Mouse (Mus musculus): ENCODE data around the gene Plekha5. TPM values are rescaled to one million over a fixed set of nuclear protein-coding genes. Genes with fewer than 3 reads are reported as not detected.

Gene Plekha5
- total RNA-seq, 2 experiments from 2014 or later = 0.60 TPM; not detected in 1

DNA sequence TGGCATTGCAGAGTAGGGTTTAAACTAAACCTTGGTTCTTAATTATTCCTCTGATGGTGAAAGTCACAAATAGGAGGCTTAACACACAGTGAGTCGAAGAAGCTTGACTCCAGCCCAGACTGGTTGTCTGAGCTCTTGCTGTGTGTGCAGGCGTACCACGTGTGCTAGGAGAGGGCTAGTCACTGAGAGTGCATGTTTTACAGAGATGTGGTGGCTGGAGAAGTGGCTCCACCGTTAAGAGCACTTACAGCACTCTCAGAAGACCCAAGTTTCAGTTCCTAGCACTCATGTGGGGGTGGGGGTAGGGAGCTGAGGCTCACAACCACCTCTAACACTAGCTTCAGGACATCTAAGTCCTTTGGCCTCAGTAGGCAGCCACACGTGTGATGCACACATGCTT is 29.6 kb downstream of the Plekha5 start:
- no peak for ATAC-seq (replicated peaks; ENCODE audit: low FRiP score, poor library complexity, severe bottlenecking)

DNA sequence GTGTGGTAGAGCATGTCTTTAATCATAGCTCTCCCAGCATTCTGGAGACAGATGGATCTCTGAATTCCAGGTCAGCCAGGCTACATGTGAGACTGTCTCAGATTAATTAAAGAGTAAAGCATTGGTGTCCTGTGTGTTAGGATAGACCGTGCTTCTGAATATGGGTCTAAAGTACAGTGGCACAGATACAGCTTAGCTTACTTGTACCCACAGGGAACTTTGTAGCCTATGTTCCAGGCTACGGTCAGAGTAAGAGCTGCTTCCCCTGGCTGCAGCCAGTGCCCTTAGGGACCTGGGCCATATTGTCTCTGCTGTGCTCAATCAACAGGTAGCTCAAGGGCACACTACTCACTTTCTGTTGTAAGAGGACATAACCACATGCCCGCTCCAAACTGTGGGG is 30.5 kb downstream of the Plekha5 start:
- no peak for ATAC-seq (replicated peaks; ENCODE audit: low FRiP score, poor library complexity, severe bottlenecking)

DNA sequence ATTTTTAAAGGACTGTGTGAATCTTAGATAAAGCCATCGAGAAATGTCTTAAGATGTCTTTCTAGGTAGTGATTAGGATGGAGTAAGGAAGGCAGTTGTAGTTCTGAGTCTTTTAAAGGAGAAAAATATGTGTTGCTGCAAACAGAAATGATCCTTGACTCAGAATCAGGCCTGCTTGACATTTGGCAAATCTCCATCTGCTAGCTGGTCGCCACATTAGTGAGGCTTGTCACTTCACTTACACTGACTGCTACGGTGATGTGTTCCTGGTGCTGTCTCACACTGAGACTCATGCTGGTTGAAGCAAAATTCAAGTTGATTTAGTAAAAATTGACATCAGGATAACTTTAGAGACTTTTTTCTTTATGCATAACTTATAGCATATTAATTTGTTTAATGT is 32.0 kb downstream of the Plekha5 start:
- no peak for ATAC-seq (replicated peaks; ENCODE audit: low FRiP score, poor library complexity, severe bottlenecking)

DNA sequence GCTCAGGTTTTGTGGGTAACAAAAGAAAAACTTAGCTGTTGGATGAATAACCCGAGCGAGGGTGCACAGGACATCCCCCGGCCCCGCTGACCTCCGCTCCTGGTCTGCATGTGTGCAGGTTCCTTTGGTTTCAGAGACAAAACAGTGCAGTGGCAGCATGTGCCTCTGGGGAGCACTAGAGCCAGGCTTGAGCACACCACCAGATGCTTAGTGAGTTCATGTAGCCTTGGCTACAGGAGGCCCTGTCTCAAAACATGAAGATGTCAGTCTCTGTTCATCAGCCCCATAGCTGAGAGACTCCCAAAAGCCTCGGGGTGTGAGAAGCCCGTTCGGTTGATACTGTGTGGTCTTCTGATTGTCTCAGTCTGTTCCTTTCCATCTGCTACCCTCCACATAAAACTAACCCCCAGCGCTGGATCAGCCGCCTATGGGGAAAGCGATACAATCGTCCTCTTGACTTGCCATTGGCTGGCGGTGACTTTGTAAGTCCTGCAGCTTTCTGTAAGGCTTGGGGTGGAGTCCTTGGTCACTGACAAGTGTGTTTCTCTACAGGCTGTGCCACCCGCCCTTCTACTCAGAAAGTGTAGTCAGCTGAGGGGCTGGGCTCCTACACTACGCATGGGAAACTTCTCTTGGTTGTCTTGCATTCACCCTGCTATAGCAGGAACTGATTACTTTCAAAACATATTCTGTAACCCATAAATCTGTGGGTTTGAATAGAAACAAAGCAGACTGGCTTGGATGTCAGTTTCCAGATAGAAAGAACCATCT is 32.7 kb downstream of the Plekha5 start:
- ATAC-seq (replicated peaks; ENCODE audit: low FRiP score, poor library complexity, severe bottlenecking) = no peak

DNA sequence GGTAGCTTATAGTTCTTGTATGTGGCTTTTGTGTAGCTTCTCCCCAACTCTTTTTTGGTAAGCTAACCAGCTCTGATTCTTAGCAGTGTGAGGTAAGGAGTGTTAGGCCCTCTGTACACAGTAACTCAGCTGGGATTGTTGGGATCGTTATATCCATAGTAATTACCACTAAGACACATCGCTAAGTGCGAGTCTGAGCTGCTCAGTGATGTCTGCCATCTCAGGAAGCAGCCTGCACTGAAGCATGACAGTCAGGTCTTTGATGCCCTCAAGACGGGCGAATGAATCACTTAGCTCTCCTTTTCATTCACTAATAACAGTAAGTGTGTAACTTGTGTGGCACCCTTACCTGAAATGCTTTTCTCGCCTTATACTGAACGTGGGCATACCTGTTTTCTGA is 36.5 kb downstream of the Plekha5 start:
- no peak for ATAC-seq (replicated peaks; ENCODE audit: low FRiP score, poor library complexity, severe bottlenecking)

DNA sequence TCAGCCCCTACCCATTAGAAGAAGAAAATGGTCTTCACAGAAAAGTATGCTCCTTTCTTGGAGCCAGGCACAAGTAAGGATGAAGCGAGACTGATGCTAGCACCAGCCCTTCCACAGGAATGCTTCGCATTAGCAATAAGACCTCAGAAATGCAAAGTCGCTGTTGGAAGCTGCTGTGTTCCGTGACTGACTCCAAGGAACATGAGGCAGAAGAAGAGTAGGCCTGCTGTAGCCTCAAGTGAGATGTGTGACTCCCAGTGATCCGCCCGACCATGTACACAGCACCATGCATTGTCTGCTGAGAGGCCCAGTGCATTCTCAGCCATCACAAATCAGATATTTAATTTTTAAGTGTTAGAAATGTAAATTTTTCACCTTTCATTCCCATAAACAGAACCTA is 41.0 kb downstream of the Plekha5 start:
- ATAC-seq (replicated peaks; ENCODE audit: low FRiP score, poor library complexity, severe bottlenecking) = no peak

DNA sequence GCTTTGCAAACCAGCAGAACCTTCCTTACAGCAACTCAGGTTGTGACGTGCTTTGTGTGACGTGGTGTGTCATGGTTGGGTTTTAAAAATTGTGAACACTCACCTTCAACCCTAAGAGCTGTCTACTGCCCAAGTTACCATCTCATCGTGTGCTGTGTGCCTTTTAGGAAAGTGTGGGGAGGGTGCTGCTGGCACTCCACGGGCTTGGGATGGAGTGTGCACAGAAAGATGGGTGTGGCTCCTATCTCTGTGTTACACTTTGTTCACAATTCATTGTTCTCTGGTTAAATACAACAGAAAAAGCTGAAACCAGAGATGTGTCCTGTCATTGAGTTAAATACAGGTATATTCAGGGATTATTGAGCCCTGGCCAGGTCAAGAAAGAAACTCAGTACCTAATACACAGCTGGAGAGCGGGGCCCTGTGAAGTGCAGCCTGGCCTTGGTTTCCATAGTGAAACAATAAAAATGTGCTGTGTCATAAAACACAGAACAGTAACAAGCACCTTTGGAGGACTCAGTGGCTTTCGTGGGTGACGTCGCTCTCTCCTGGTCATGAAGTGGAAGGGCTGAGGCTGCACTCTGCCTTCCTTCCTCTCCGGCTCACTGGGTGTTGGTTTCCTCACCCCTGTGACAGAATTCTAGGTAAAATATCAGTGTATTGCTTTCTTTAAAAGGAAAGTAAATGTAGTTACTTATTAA is 42.2 kb downstream of the Plekha5 start:
- ATAC-seq (replicated peaks; ENCODE audit: low FRiP score, poor library complexity, severe bottlenecking) = no peak

DNA sequence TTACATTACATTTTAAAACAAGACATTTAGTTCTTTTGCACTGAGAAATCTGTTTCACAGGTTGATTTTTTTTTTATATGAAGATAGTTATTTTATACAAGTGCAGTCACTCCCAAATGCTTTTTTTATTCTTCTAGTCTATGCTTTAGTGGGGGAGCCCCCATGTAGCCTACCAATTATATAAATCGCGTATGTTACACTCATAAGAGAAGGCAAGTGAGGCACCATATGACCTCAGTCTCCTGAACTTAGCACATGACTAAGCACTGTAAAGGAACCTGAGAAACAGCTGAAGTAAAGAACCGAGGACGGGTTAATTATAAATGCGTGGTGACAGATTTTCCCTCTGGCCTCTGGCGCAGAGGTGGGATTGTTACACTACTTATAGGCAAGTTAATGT is 43.0 kb downstream of the Plekha5 start:
- ATAC-seq (replicated peaks; ENCODE audit: low FRiP score, poor library complexity, severe bottlenecking) = no peak

DNA sequence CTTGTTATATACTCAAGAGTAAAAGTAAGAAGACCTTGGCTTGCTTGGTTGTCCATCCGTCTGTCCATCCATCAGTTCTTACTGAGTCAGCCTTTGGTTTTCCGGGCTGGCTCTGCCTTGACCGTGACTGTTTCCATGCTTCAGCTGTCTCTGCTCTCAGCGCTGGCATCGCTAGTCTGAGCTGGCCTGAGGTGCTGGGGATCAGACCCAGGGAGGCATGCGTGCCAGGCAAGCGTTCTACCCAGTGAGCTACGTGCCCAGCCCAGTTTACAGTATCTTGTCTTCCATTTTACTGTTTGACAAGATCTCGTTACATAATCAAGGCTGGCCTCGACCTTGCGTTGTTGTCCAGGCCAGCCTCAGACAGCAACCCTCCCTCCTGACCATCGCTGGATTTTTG is 44.0 kb downstream of the Plekha5 start:
- ATAC-seq (replicated peaks; ENCODE audit: low FRiP score, poor library complexity, severe bottlenecking) = no peak

DNA sequence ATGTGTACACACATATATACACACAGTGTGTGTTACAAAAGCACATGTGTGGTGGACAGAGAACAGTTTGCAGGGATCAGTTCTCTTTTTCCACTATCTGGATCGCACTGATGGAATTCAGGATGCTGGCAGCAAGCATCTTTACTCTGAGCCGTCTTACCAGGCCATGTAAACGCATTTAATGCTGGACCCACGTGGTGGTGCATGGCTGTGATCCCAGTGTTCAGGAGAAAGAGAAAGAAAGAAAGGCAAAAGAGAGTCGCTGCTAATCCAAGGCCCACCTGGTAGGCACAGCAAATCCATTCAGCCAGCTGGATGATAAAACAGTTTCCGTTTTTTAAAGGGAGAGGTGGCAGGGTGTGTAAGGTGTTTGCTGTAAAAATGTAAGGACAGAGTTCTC is 45.9 kb downstream of the Plekha5 start:
- ATAC-seq (replicated peaks; ENCODE audit: low FRiP score, poor library complexity, severe bottlenecking) = no peak

DNA sequence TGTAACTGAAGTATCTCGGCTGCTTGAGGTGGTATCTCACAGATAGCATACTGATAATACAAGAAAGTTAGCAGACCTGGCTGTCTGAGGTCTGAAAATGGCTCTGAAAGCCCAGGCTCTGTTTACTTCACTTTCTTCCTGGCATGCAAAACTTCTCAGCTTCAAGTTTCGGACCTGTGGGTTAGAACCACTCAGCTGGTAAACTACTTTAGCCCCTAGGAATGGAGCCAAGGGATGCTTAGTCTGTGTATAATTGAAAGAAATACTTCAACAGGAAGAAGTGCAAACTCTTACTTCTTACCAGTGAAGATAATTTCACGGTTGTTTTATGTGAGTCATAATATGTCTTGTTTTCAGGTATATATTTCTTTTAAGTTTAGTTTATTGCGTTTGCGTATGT is 47.9 kb downstream of the Plekha5 start:
- no peak for ATAC-seq (replicated peaks; ENCODE audit: low FRiP score, poor library complexity, severe bottlenecking)

DNA sequence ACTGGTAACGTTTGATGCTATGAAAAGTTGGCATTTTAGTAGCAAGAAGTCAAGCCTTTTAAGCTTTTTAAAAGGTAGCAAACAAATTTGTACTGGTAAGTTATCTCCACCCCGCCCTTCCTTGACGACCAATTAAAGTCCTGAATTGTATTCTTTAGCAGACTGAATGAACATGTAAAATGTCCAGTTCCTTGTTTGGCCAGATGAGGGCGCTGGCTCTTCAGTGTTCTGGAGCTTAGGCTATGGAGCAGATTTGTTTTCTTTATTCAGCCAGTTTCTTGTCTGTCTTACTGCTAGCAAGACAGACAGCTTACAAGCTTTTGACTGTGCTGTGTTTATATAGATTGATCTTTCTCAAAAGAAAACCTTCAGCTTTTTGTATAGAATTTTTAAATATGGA is 48.5 kb downstream of the Plekha5 start:
- ATAC-seq (replicated peaks; ENCODE audit: low FRiP score, poor library complexity, severe bottlenecking) = no peak

DNA sequence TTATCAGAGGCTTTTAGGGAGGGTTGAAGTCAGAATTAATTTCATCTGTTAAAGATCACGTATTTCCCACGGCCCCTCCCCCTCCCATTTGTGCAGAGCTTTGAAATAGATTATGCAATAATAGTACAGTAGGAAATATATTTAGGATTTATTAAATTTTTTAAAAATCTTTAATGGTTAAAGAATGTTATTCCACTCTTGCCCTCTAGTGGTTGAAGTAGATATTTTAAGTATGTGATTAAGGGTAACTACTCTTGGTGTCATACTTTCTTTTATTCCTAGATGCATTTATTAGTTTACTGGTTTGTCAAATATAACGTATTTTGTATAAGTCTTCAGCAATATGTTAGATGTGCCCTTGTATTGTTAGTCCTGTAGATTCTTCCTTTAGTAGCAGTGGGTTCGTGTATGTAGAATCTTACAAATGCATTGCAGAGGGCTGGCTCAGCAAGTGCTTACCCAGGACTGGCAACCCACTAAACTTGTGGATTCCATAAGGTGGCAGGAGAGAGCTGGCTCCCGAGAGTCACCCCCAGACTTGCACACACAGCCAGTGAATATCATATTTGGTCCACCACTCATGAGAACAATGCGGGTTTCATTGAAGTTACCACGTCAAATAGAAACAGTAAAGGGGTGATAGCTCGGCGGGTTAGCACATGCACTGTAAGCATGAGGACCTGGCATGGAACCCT is 51.7 kb downstream of the Plekha5 start:
- no peak for ATAC-seq (replicated peaks; ENCODE audit: low FRiP score, poor library complexity, severe bottlenecking)

DNA sequence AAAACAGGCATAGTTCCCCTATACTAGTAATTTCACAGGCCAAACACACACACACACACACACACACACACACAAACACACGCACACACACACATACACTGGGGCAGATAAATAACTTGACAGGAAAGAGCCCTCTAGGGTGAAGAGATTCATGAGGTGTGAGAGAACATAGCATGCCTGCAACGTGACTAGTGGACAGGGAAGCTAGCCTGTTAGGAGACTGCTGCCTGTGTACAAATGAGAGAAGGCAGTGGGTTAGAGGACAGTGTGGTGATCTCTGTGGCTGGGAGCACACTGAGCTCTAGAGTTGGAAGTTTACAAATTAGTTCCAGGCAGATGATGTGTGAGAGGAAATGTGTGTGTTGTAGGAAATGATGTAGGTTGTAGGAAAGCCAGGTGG is 53.1 kb downstream of the Plekha5 start:
- ATAC-seq (replicated peaks; ENCODE audit: low FRiP score, poor library complexity, severe bottlenecking) = no peak

DNA sequence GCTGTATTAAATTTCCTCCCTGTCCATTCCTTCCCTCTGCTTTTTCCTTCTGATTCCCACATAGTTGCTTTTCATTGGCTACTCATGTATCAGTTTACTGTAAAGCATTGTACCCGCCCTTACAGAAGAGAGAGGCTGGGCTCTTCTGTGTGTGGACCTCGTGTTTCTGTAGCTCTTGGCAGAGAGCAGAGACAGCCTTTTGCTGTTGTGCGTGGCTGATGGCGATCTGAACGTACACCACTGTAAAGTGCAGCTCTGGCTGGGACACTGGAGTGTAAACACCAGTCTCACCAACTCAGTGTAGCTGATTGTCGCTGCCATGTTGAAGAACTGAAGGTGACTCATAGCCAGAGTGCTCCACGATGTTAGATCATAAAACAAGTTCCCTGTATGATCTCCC is 54.2 kb downstream of the Plekha5 start:
- ATAC-seq (replicated peaks; ENCODE audit: low FRiP score, poor library complexity, severe bottlenecking) = no peak

DNA sequence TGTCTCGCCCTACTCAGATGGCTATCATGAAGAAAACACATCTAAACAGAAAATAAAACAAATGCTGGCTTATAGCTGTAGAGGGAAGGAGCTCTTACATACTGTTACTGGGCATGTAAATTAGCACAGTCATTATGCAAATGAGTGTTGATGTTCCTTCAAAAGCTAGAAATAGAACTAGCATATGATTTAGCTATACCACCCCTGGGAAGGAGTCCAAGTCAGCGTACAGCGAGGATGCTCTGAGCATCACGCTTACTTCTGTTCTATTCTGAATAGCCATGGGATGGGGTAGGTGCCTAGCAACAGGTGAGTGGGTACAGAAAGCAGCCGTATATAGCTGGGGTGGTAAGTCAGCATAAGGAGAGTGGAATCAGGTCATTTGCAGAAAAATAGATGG is 55.1 kb downstream of the Plekha5 start:
- ATAC-seq (replicated peaks; ENCODE audit: low FRiP score, poor library complexity, severe bottlenecking) = no peak

DNA sequence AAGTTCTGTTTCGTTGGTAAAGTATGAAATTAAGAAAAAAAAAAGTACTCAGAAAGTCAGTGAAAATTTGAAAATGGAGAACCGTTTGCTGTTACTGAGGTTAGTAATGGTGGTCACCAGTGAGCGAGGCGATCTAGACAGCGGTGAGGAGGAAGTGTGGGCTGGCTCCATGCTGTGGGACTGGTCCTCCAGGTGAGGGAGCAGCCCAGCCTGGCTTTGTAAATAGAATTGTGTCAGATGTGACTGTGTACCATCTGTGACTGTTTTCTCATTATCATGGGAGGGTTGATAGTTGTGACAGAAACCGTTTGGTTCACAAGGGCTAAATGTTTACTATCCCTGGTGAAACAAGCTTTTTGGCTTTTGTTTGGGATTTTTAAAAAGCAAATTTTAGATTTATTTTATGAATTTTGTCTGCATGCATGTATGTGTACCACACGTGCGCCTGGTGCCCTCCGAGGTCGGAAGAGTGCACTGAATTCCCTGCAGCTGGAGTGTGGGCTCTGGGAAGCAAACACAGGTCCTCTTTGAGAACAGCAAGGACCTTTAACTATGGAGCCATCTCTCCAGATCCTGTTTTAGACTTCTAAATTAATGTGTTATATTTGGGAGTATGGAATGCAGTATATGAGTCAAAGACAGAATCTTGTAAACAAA is 56.7 kb downstream of the Plekha5 start:
- no peak for ATAC-seq (replicated peaks; ENCODE audit: low FRiP score, poor library complexity, severe bottlenecking)

DNA sequence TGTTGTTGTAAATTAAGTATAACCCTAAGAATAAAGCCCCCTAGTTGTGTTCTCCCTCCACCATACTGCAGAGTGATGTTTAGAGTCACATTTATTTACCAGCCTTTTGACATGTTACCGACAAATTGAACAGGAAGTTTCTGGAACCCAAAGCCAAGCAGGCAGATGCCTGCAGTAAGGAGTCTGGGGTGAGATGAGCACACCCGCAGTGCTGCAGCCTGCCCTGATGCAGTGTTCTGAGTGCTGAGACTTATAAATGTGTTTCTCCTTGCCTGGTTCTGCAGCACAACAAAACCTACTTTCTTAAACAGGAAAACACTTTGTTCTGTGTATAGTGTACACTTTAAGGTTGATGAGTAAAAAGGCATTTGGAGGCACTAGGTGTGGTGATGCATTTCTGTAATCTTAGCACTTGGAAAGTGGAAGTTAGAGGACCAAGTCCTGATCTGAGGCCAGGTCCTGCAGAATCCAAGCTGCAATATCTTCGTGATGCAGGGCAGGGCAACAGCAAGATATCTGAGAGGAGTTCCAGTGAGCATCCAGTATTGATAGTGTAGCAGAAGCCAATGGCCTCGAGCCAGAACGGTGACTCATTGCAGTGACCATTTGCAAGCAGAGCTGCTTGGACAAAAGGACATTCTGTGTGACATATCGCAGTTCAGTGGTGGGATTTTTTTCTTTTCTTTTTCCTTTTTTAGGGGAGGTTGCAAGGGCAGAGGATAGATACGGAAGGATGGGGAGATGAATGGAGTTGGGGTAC is 58.0 kb downstream of the Plekha5 start:
- no peak for ATAC-seq (replicated peaks; ENCODE audit: low FRiP score, poor library complexity, severe bottlenecking)

DNA sequence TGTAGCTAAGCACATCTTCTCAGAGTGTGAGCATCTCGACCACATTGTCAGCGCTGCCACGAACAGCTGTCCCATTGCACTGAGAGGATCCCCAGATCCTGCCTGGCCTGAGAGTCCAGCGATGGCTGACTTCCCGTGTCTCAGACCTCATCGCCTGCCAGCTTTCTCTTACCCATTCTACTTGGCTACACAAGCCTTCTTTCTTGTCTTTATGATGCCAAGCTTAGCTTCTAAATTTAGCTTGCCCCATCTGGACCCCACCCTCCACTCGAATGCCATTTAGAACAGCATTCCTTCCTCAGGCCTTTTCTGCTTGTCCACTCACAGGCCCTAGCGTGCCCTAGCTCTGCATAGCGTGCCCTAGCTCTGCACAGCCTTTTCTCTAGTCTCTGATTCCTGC is 60.3 kb downstream of the Plekha5 start:
- ATAC-seq (replicated peaks; ENCODE audit: low FRiP score, poor library complexity, severe bottlenecking) = no peak

DNA sequence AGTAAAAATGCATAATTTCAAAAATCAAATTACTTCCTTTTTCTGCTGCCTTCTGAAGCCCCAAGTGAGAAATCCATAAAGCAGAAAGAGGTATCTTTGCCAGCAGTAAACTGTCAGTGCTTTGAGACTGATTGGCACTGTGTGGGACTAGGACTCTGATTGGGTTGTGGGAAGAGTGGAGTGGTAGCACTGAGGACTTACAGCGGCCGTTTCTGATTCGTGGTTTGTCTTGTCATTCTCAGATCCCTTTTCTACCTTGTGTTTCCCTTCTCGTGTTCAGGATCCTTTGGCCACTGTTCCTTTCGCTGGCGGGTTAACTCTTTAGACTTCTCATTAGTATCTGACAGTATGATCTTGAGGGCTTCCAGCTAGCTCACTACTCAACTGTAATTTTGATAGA is 61.8 kb downstream of the Plekha5 start:
- ATAC-seq (replicated peaks; ENCODE audit: low FRiP score, poor library complexity, severe bottlenecking) = no peak

All from erythroblast, adult 5-6 weeks (primary cell).